Mouse (Mus musculus) limb, embryonic 14.5 days (tissue): Measurements from ENCODE around the gene Nfix. TPM values are rescaled to one million over a fixed set of nuclear protein-coding genes. Genes with fewer than 3 reads are reported as not detected.

Experiments
- ATAC-seq: fragments of 200-750 bp; cut with Nextera tagmentation; 2 replicates; pipeline ENCODE4 v1.8.0; 2017; ENCODE audit warnings: low read depth, moderate number of reproducible peaks, moderate TSS enrichment; ENCODE audit not compliant: low FRiP score
- DNase-seq: peaks from one replicate; pipeline ENCODE4 v3.0.0-alpha.2; 2015; ENCODE audit warnings: low spot score
- H3K27ac ChIP-seq: fragments of 300-500 bp; sonication (generic); replicated peaks from 2 replicates; pipeline ENCODE4 v1.5.1; 2014; ENCODE audit warnings: low read depth, mild to moderate bottlenecking, low read length, moderate library complexity, mixed read lengths
- H3K27me3 ChIP-seq: fragments of 300-500 bp; sonication (generic); 2 replicates; pipeline ENCODE4 v1.6.1; 2014; ENCODE audit warnings: low read length, mixed read lengths; ENCODE audit not compliant: control insufficient read depth, insufficient read depth
- H3K36me3 ChIP-seq: fragments of 300-500 bp; sonication (generic); 2 replicates; pipeline ENCODE4 v1.6.1; 2014; ENCODE audit warnings: mild to moderate bottlenecking, low read length, moderate library complexity, mixed read lengths; ENCODE audit not compliant: control insufficient read depth, insufficient read depth
- H3K4me1 ChIP-seq: fragments of 300-500 bp; sonication (generic); 2 replicates; pipeline ENCODE4 v1.6.1; 2014; ENCODE audit warnings: antibody characterized with exemption, low read length, mixed read lengths; ENCODE audit not compliant: control insufficient read depth, insufficient read depth
- H3K4me2 ChIP-seq: fragments of 300-500 bp; sonication (generic); replicated peaks from 2 replicates; pipeline ENCODE4 v1.6.1; 2014; ENCODE audit warnings: low read depth, mild to moderate bottlenecking, low read length, moderate library complexity; ENCODE audit not compliant: severe bottlenecking
- H3K4me3 ChIP-seq: fragments of 300-500 bp; sonication (generic); replicated peaks from 2 replicates; pipeline ENCODE4 v1.5.1; 2014; ENCODE audit warnings: low read length
- H3K9ac ChIP-seq: fragments of 300-500 bp; sonication (generic); 2 replicates; pipeline ENCODE4 v1.6.1; 2014; ENCODE audit warnings: mild to moderate bottlenecking, low read depth, low read length, moderate library complexity; ENCODE audit not compliant: severe bottlenecking
- H3K9me3 ChIP-seq: fragments of 300-500 bp; sonication (generic); 2 replicates; pipeline ENCODE4 v1.6.1; 2016; ENCODE audit warnings: low read length; ENCODE audit not compliant: control insufficient read depth
- POLR2A ChIP-seq: fragments of 200-500 bp; IDR thresholded peaks from 2 replicates; pipeline ENCODE4 v1.8.0; 2012; ENCODE audit warnings: inconsistent platforms, mild to moderate bottlenecking, moderate library complexity, borderline replicate concordance; ENCODE audit not compliant: insufficient read depth, insufficient read length; ENCODE audit errors: extremely low read depth
- WGBS: fragments of 180-500 bp; shearing (Covaris S2); extraction: QIAGEN DNeasy Blood & Tissue Kit; methylation state at CpG from one replicate; pipeline ENCODE4 v1.1.7; 2014; 5-methylcytosine and 5-hydroxymethylcytosine counted together
- polyA plus RNA-seq, 2 experiments: library from polyadenylated mRNA; depleted of rRNA in 1 of 2; stranded (reverse) in 1 of 2; unstranded in 1 of 2; fragments of >200 nt; fragmentation: Nextera tagmentation in 1 of 2; extraction: Ambion mirVana in 1 of 2; gene quantifications; 2 replicates each; pipeline versions ENCODE4 v1.2.1 to v1.2.3; 2012 to 2014

Nfix gene
- polyA plus RNA-seq, 2 experiments: 81.2 to 100 TPM

- WGBS: 93% methylated on average over 2 of the region's 2 CpGs
Observed at GRCm38 (mm10) chr8:84839411-84839810, 39.3 kb upstream of the Nfix start.

DNA sequence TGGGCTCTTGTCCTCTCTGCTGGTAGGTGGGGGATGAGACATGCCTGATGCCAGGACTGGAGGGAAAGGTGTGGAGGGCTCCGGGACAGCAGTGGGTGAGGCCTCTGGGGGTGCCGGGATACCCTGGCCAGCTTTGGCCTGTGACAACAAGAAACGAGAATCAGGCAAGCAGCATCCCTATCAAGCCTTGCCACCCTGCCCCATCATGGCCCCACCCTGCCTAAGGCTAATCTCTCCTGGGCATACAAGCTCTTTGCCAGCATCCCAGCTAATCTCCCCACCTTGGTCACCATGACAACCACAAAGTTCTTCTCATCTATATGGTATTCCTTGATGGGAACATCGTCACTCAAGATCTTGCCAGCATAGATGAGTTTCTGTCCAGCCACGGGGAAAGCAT lies 38.4 kb upstream of the Nfix start:
- Histone ChIP-seq H3K36me3 (peaks cover 80% of the 10 kb centered on the region), H3K27ac (no peak overlapping the region), H3K9me3 (no peaks in the 10 kb centered on the region), H3K4me1 (peaks cover 11% of the 10 kb centered on the region; the same call in 1 of the 2 replicates), H3K4me3 (no peak overlapping the region), H3K27me3 (no peaks in the 10 kb centered on the region), H3K4me2 (no peak overlapping the region), H3K9ac (no peak overlapping the region)
- TF ChIP-seq POLR2A: no peak
- ATAC-seq (no peak), DNase-seq (no peak)
- 90% methylated on average over 5 of the region's 5 CpGs for WGBS

More at GRCm38 (mm10) chr8:84839411-84839810, 39.3 kb upstream of the Nfix start:
- DNase-seq (no peak), ATAC-seq (no peak)
- no peak for TF ChIP-seq POLR2A
- H3K4me2 ChIP-seq: peak overlapping the region; percentile 59
- H3K4me3 ChIP-seq: peak overlapping the region; percentile 83
- H3K27ac ChIP-seq: 0 out of 2 replicates have a peak overlapping the region, but pooled peaks have one; percentile 83
- H3K9me3 ChIP-seq: no peaks in the 10 kb centered on the region
- H3K36me3 ChIP-seq: peaks cover 80% of the 10 kb centered on the region
- H3K4me1 ChIP-seq: peaks cover 14% of the 10 kb centered on the region; the same call in 1 of the 2 replicates
- no peaks in the 10 kb centered on the region for H3K27me3 ChIP-seq
- H3K9ac ChIP-seq: peak overlapping the region; percentile 86

DNA sequence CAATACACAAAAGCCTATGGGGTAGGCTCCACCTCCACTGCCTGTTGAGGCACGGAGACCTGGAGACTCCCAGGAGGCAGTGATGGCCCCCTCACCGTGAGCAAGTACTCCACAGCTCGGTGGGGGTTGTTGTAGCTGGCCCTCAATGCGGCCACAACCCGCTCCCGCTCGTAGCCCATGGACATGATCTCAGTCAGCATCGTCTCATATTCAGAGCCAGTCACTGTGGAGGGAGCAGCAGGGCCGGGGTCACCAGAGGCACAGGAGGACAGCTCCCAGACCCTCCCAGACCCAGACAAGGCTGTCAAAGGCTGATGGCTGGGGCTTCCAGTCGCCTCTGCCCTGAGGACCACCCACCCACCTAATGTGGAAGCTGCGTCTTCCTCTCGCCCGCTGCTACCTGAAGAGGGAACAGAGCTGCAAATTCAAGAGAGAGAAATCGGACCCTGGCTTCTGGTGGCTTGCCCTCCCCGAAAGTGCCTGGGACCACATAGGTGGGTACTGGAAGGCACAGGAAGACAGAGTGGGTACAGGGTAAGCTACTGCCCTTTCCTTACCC lies 37.8 kb upstream of the Nfix start:
- Histone ChIP-seq H3K27me3 (no peaks in the 10 kb centered on the region), H3K4me3 (no peak overlapping the region), H3K9ac (no peak overlapping the region), H3K4me2 (no peak overlapping the region), H3K9me3 (no peaks in the 10 kb centered on the region), H3K4me1 (peaks cover 12% of the 10 kb centered on the region; the same call in 1 of the 2 replicates), H3K27ac (no peak overlapping the region), H3K36me3 (peaks cover 76% of the 10 kb centered on the region)
- WGBS: 77% methylated on average over 15 of the region's 15 CpGs
- ATAC-seq (no peak), DNase-seq (no peak)
- no peak for TF ChIP-seq POLR2A

GRCm38 (mm10) chr8:84837149-84837911 lies 37.2 kb upstream of the Nfix start:
- Histone ChIP-seq H3K4me1 (peaks cover 15% of the 10 kb centered on the region; the same call in 1 of the 2 replicates), H3K27me3 (no peaks in the 10 kb centered on the region), H3K9ac (no peak overlapping the region), H3K4me3 (no peak overlapping the region), H3K36me3 (peaks cover 70% of the 10 kb centered on the region), H3K9me3 (no peaks in the 10 kb centered on the region), H3K4me2 (no peak overlapping the region), H3K27ac (no peak overlapping the region; the same call in 1 of the 2 replicates)
- no peak for TF ChIP-seq POLR2A
- DNase-seq: peak; percentile 75
- ATAC-seq: peak; percentile 19; the same call in 1 of the 2 replicates
- WGBS: 34% methylated on average over 8 of the region's 8 CpGs

GRCm38 (mm10) chr8:84834866-84835855 lies 35.0 kb upstream of the Nfix start:
- Histone ChIP-seq H3K9me3 (no peaks in the 10 kb centered on the region), H3K4me1 (peaks cover 15% of the 10 kb centered on the region; the same call in 1 of the 2 replicates), H3K27ac (no peak overlapping the region), H3K9ac (no peak overlapping the region), H3K4me2 (no peak overlapping the region), H3K36me3 (peaks cover 55% of the 10 kb centered on the region), H3K4me3 (no peak overlapping the region), H3K27me3 (no peaks in the 10 kb centered on the region)
- no peak for ATAC-seq
- no peak for TF ChIP-seq POLR2A
- peak; percentile 56 for DNase-seq
- WGBS: 79% methylated on average over 10 of the region's 10 CpGs
